Mouse (Mus musculus) midbrain, embryonic 11.5 days (tissue): ENCODE data around the gene Herc3. TPM values are rescaled to one million over a fixed set of nuclear protein-coding genes. Genes with fewer than 3 reads are reported as not detected.
"Not testable (repeated sequence)": the region's sequence is repeated elsewhere in the genome, so short reads cannot be mapped to it uniquely, and the experiment has no call there.

Experiments
- ATAC-seq: fragments of 200-750 bp; cut with Nextera tagmentation; 2 replicates; pipeline ENCODE4 v1.8.0; 2017; ENCODE audit warnings: moderate TSS enrichment, moderate library complexity; ENCODE audit not compliant: low FRiP score
- DNase-seq: peaks from one replicate; pipeline ENCODE4 v3.0.0; 2015; ENCODE audit warnings: low spot score; ENCODE audit errors: missing footprints
- H3K27ac ChIP-seq: fragments of 300-500 bp; sonication (generic); 2 replicates; pipeline ENCODE4 v1.5.1; 2014; ENCODE audit warnings: low read depth, low read length
- H3K27me3 ChIP-seq: fragments of 300-500 bp; sonication (generic); 2 replicates; pipeline ENCODE4 v1.6.1; 2014; ENCODE audit warnings: mild to moderate bottlenecking, low read length, moderate library complexity, mixed read lengths; ENCODE audit not compliant: control insufficient read depth, insufficient read depth
- H3K36me3 ChIP-seq: fragments of 300-500 bp; sonication (generic); 2 replicates; pipeline ENCODE4 v1.6.1; 2014; ENCODE audit warnings: mild to moderate bottlenecking, low read length, moderate library complexity, mixed read lengths; ENCODE audit not compliant: control insufficient read depth, insufficient read depth
- H3K4me1 ChIP-seq: fragments of 300-500 bp; sonication (generic); 2 replicates; pipeline ENCODE4 v1.6.1; 2014; ENCODE audit warnings: low read length; ENCODE audit not compliant: control insufficient read depth, insufficient read depth
- H3K4me2 ChIP-seq: fragments of 300-500 bp; sonication (generic); 2 replicates; pipeline ENCODE4 v1.6.1; 2014; ENCODE audit warnings: mild to moderate bottlenecking, moderate library complexity
- H3K4me3 ChIP-seq: fragments of 300-500 bp; sonication (generic); 2 replicates; pipeline ENCODE4 v1.5.1; 2014; ENCODE audit warnings: low read depth, low read length
- H3K9ac ChIP-seq: fragments of 300-500 bp; sonication (generic); 2 replicates; pipeline ENCODE4 v1.6.1; 2014; ENCODE audit warnings: low read length
- H3K9me3 ChIP-seq: fragments of 300-500 bp; sonication (generic); 2 replicates; pipeline ENCODE4 v1.6.1; 2016; ENCODE audit warnings: low read length; ENCODE audit not compliant: control insufficient read depth
- WGBS: fragments of 180-500 bp; shearing (Covaris S2); extraction: QIAGEN DNeasy Blood & Tissue Kit; methylation state at CpG from one replicate; pipeline ENCODE4 v1.1.7; 2014; 5-methylcytosine and 5-hydroxymethylcytosine counted together
- polyA plus RNA-seq: library from polyadenylated mRNA; unstranded; fragments of >200 nt; fragmentation: Nextera tagmentation; extraction: Ambion mirVana; gene quantifications from 2 replicates; pipeline ENCODE4 v1.2.1, GENCODE M21; 2014

Herc3 gene
- polyA plus RNA-seq = 7.7 and 8.7 TPM in 2 replicates

DNA sequence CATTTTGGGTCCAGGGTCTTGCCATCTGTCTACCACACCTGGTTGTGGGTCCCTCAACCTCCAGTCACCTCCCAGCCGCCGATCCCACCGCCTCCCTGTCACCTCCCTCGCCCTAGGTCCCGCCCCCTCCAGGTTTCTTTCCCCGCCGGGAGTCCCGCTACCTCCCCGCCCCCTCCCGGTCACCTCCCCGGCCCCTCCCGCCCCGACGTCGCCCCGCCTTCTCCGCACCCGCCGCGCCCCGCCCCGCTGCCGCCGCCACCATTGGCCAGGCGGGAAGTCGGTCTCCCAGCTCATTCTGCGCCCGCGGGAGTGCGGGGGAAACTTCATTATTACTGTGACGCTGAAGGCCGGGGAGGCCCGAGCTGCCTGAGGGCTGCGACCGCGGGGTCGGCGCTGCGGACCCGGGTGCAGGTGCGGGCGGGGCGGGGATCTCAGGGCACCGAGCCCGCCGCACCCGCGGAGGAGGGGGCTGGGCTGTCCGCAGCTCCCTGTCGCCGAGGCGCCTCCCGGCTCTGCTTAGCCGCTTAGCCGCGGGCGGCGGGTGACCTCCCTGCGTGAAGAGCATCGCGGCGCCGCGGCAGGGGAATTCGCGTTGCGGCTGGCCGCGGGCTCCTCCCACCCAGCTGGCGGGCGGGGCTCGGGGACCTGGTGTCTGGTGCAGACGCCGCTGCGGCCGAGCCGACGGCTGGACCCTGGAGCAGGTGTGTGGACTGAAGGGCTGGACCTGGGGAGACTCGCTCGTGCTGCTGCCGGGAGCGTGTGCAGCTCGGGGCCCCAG lies at the start of gene Herc3:
Gene Herc3 (plus strand): TSS at position 234 of the 778 bp plus-strand sequence.
- peak within 1 kb of the TSS; percentile 71 for H3K27ac ChIP-seq
- no peaks in the 10 kb centered on the region for H3K36me3 ChIP-seq
- H3K9ac ChIP-seq = peak within 1 kb of the TSS; percentile 74
- WGBS = under 1% methylated on average over 69 of the region's 83 CpGs
- H3K9me3 ChIP-seq = no peaks in the 10 kb centered on the region
- peak within 1 kb of the TSS; percentile 71 for H3K4me2 ChIP-seq
- H3K4me1 ChIP-seq = peaks cover 2% of the 10 kb centered on the region; the same call in 1 of the 2 replicates
- ATAC-seq (peak; percentile 91), DNase-seq (peak; percentile 96)
- no peaks in the 10 kb centered on the region for H3K27me3 ChIP-seq
- H3K4me3 ChIP-seq = peak within 1 kb of the TSS; percentile 79

DNA sequence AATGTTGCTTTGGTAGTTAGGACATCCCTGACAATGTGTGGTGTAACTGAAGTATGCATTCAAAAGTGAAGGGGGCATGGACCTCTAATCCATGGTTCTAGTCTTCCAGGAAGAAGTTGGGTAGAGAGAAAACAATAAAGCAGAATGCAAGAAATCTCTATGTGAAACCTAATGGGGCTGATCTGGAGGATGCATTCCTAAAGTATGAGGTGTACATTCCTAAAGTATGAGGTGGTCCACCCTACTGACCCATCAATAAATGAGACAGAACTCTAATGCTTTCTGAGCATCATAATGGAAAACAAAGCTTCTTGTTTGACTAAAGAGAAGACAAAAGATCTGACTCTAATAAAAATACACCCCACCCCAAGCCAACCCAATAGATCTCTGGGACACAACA lies 29.9 kb upstream of the Herc3 start:
- ATAC-seq (no peak), DNase-seq (no peak)
- Histone ChIP-seq H3K27ac (no peak overlapping the region), H3K4me2 (no peak overlapping the region), H3K9ac (no peak overlapping the region), H3K36me3 (no peaks in the 10 kb centered on the region), H3K9me3 (no peaks in the 10 kb centered on the region), H3K4me3 (no peak overlapping the region), H3K27me3 (no peaks in the 10 kb centered on the region), H3K4me1 (no peaks in the 10 kb centered on the region)

DNA sequence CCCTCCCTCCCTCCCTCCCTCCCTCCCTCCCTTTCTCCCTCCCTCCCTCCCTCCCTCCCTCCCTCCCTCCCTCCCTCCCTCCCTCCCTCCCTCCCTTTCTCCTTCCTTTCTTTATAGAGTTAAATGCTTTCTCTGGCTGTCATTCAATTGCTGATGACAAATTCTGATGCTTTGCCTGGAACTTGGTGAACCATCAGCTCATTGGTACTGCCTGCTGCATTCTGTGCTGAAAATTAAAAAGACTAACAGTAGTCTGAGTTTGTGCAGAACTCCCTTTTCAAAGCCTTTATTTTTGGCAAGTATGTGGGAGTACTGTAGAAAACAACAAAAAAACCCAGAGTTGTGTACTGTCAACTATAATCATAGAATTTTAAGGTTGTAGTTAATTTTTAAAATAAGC lies 16.9 kb upstream of the Herc3 start:
- ATAC-seq = no peak
- Histone ChIP-seq H3K9me3 (no peaks in the 10 kb centered on the region), H3K27me3 (no peaks in the 10 kb centered on the region), H3K36me3 (no peaks in the 10 kb centered on the region), H3K4me1 (no peaks in the 10 kb centered on the region), H3K4me3 (no peak overlapping the region), H3K4me2 (no peak overlapping the region), H3K9ac (no peak overlapping the region), H3K27ac (no peak overlapping the region)
- no peak for DNase-seq

- H3K9ac ChIP-seq, H3K4me1 ChIP-seq, H3K4me3 ChIP-seq, H3K27ac ChIP-seq, H3K9me3 ChIP-seq, ATAC-seq, H3K36me3 ChIP-seq, DNase-seq, H3K27me3 ChIP-seq, H3K4me2 ChIP-seq: not testable (repeated sequence)
- WGBS = 94% methylated on average over 5 of the region's 11 CpGs
Measured at GRCm38 (mm10) chr6:58817037-58817436, 14.2 kb upstream of the Herc3 start.

- WGBS = 82% methylated on average over 2 of the region's 2 CpGs
- Histone ChIP-seq H3K27ac (no peak overlapping the region), H3K4me2 (no peak overlapping the region), H3K27me3 (no peaks in the 10 kb centered on the region), H3K4me1 (no peaks in the 10 kb centered on the region), H3K4me3 (no peak overlapping the region), H3K9ac (no peak overlapping the region), H3K36me3 (no peaks in the 10 kb centered on the region), H3K9me3 (no peaks in the 10 kb centered on the region)
- DNase-seq = no peak
- ATAC-seq = no peak
Measured at GRCm38 (mm10) chr6:58825619-58826018, 5.6 kb upstream of the Herc3 start.

DNA sequence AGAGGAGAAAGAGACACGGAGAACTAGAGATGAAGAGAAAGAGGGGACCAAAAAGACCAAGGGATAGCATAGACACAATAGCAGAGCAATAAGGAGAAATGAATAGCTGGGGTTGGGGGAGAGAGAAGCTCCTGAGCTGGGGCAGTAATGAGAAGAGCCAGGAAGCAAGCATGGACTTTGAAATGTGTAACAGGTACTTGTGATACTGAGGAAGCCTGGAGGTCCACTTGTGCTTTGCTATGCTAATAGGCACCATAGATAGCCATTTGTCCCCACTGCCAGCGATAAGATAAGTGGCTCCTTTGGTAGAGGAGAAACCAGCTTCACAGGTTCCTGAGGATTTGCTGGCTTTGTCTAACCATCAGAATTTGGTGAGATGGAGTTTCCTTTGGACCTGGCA lies 5.2 kb upstream of the Herc3 start:
- H3K4me1 ChIP-seq = no peaks in the 10 kb centered on the region
- H3K27ac ChIP-seq = no peak overlapping the region
- H3K9ac ChIP-seq = no peak overlapping the region
- H3K27me3 ChIP-seq = no peaks in the 10 kb centered on the region
- H3K36me3 ChIP-seq = no peaks in the 10 kb centered on the region
- H3K4me3 ChIP-seq = no peak overlapping the region
- ATAC-seq (no peak), DNase-seq (no peak)
- no peak overlapping the region for H3K4me2 ChIP-seq
- 87% methylated on average over 2 of the region's 2 CpGs for WGBS
- H3K9me3 ChIP-seq = no peaks in the 10 kb centered on the region

DNA sequence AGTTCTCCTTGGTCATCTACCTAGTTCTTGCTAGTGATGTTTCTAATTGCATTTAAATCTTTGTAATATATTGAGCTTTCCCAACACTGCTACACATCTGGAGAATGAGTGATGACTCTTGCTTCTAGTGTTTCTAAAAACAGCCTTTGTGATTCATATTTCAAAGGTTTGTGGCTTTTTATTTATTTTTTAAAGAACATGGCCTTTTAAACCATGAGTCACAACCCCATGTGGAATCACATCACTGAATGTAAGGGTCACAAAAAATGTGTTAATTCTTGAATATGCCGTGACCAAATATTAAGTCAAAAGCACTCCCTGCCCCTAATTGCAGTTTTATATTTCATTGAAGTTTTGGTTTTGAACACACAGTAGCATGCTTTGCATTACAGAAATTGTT lies 2.7 kb upstream of the Herc3 start:
- no peak overlapping the region for H3K9ac ChIP-seq
- no peak overlapping the region for H3K4me3 ChIP-seq
- no peaks in the 10 kb centered on the region for H3K36me3 ChIP-seq
- 85% methylated on average over 1 of the region's 1 CpGs for WGBS
- H3K9me3 ChIP-seq = no peaks in the 10 kb centered on the region
- H3K4me1 ChIP-seq = peaks cover 2% of the 10 kb centered on the region; the same call in 1 of the 2 replicates
- H3K4me2 ChIP-seq = no peak overlapping the region
- H3K27ac ChIP-seq = no peak overlapping the region
- ATAC-seq (no peak), DNase-seq (no peak)
- H3K27me3 ChIP-seq = no peaks in the 10 kb centered on the region

DNA sequence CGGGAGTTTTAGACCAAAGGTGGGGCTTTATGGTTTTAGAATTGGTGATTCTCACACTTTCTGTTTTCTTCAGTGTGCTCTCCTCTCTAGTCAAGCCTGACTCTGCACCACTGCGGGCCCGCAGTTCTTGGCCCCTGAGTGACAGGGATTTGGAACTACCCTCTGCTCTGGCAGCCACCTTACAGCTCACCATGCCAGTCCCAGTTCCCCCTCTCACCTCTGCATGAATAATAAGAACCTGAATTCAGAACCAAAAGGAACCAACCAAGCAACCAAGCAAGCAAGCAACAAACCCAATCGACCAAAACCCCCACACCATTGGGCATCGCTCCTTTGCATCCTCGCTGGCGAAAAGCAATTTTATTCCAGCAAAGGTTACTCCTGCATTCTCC lies 429 bp upstream of the Herc3 start:
- H3K4me3 ChIP-seq = peak overlapping the region; percentile 79
- no peak overlapping the region for H3K27ac ChIP-seq
- peak overlapping the region; percentile 71 for H3K4me2 ChIP-seq
- H3K9me3 ChIP-seq = no peaks in the 10 kb centered on the region
- peak overlapping the region; percentile 74 for H3K9ac ChIP-seq
- 18% methylated on average over 7 of the region's 7 CpGs for WGBS
- H3K27me3 ChIP-seq = no peaks in the 10 kb centered on the region
- DNase-seq = peak; percentile 89
- ATAC-seq = peak; percentile 38
- H3K36me3 ChIP-seq = no peaks in the 10 kb centered on the region
- H3K4me1 ChIP-seq = peaks cover 2% of the 10 kb centered on the region; the same call in 1 of the 2 replicates

- Histone ChIP-seq H3K36me3 (no peaks in the 10 kb centered on the region), H3K4me3 (peak overlapping the region; percentile 79), H3K4me1 (peaks cover 2% of the 10 kb centered on the region; the same call in 1 of the 2 replicates), H3K27me3 (no peaks in the 10 kb centered on the region), H3K4me2 (peak overlapping the region; percentile 71), H3K27ac (no peak overlapping the region), H3K9me3 (no peaks in the 10 kb centered on the region), H3K9ac (no peak overlapping the region; the same call in 1 of the 2 replicates)
- ATAC-seq (no peak), DNase-seq (peak; percentile 88)
- 45% methylated on average over 7 of the region's 7 CpGs for WGBS
Measured at GRCm38 (mm10) chr6:58832591-58833018, 1.3 kb downstream of the Herc3 start.
